Mouse (Mus musculus) liver, embryonic 16.5 days (tissue): ENCODE data around the gene Rps8. TPM values are rescaled to one million over a fixed set of nuclear protein-coding genes. Genes with fewer than 3 reads are reported as not detected.

Experiments used
- ATAC-seq: fragments of 200-750 bp; cut with Nextera tagmentation; 2 replicates; pipeline ENCODE4 v1.8.0; 2017; ENCODE audit warnings: low read depth, mild to moderate bottlenecking, moderate number of reproducible peaks, moderate library complexity
- H3K27ac ChIP-seq: fragments of 300-500 bp; sonication (generic); 2 replicates; pipeline ENCODE4 v1.5.1; 2014; ENCODE audit warnings: mild to moderate bottlenecking, low read length
- H3K27me3 ChIP-seq: fragments of 300-500 bp; sonication (generic); 2 replicates; pipeline ENCODE4 v1.6.1; 2014; ENCODE audit warnings: low read depth, low read length, mixed read lengths; ENCODE audit not compliant: control insufficient read depth, insufficient read depth
- H3K36me3 ChIP-seq: fragments of 300-500 bp; sonication (generic); 2 replicates; pipeline ENCODE4 v1.6.1; 2014; ENCODE audit warnings: mild to moderate bottlenecking; ENCODE audit not compliant: control insufficient read depth, insufficient read depth
- H3K4me1 ChIP-seq: fragments of 300-500 bp; sonication (generic); 2 replicates; pipeline ENCODE4 v1.6.1; 2014; ENCODE audit warnings: low read depth, low read length, mixed read lengths; ENCODE audit not compliant: control insufficient read depth
- H3K4me2 ChIP-seq: fragments of 300-500 bp; sonication (generic); 2 replicates; pipeline ENCODE4 v1.6.1; 2014; ENCODE audit warnings: low read depth, low read length, mixed read lengths
- H3K4me3 ChIP-seq: fragments of 300-500 bp; sonication (generic); 2 replicates; pipeline ENCODE4 v1.5.1; 2014; ENCODE audit warnings: low read depth, mild to moderate bottlenecking, low read length
- H3K9ac ChIP-seq: fragments of 300-500 bp; sonication (generic); 2 replicates; pipeline ENCODE4 v1.6.1; 2014; ENCODE audit warnings: low read depth, low read length
- H3K9me3 ChIP-seq: fragments of 300-500 bp; sonication (generic); replicated peaks from 2 replicates; pipeline ENCODE4 v1.6.1; 2016; ENCODE audit warnings: low read length; ENCODE audit not compliant: control insufficient read depth
- WGBS: fragments of 180-500 bp; shearing (Covaris S2); extraction: QIAGEN DNeasy Blood & Tissue Kit; methylation state at CpG from one replicate; pipeline ENCODE4 v1.1.7; 2014; ENCODE audit not compliant: insufficient replicate concordance; 5-methylcytosine and 5-hydroxymethylcytosine counted together
- polyA plus RNA-seq: library from polyadenylated mRNA; unstranded; fragments of >200 nt; fragmentation: Nextera tagmentation; extraction: Ambion mirVana; gene quantifications from 2 replicates; pipeline ENCODE4 v1.2.1, GENCODE M21; 2015

Gene Rps8
- 514 and 522 TPM in 2 replicates for polyA plus RNA-seq

- WGBS, result under 1% methylated on average over 52 of the region's 52 CpGs
- no peaks in the 10 kb centered on the region for H3K9me3 ChIP-seq
- H3K27ac ChIP-seq, result peak within 1 kb of the TSS; percentile 81
- peak within 1 kb of the TSS; percentile 92 for H3K4me3 ChIP-seq
- H3K27me3 ChIP-seq, result no peaks in the 10 kb centered on the region
- peak within 1 kb of the TSS; percentile 82 for H3K4me2 ChIP-seq
- H3K36me3 ChIP-seq, result peaks cover 35% of the 10 kb centered on the region
- ATAC-seq, result peak; percentile 92
- peak within 1 kb of the TSS; percentile 88 for H3K9ac ChIP-seq
- H3K4me1 ChIP-seq, result peaks cover 21% of the 10 kb centered on the region
These were observed at the start of gene Rps8 for GRCm38 (mm10) chr4:117155792-117156355. TSS of gene Rps8 (minus strand) at chr4:117156243.

- H3K27ac ChIP-seq, result no peak overlapping the region
- H3K4me2 ChIP-seq, result no peak overlapping the region
- no peaks in the 10 kb centered on the region for H3K27me3 ChIP-seq
- H3K4me1 ChIP-seq, result peaks cover 3% of the 10 kb centered on the region; the same call in 1 of the 2 replicates
- no peaks in the 10 kb centered on the region for H3K36me3 ChIP-seq
- H3K4me3 ChIP-seq, result no peak overlapping the region
- no peak for ATAC-seq
- H3K9ac ChIP-seq, result no peak overlapping the region
- WGBS, result 37% methylated on average over 4 of the region's 4 CpGs
- no peaks in the 10 kb centered on the region for H3K9me3 ChIP-seq
These were observed 46.9 kb upstream of the Rps8 start for GRCm38 (mm10) chr4:117202992-117203354.

- H3K27ac ChIP-seq, result no peak overlapping the region
- peak overlapping the region; percentile 25 for H3K4me3 ChIP-seq
- no peaks in the 10 kb centered on the region for H3K36me3 ChIP-seq
- peaks cover 3% of the 10 kb centered on the region; the same call in 1 of the 2 replicates for H3K4me1 ChIP-seq
- no peaks in the 10 kb centered on the region for H3K27me3 ChIP-seq
- 0 out of 2 replicates have a peak overlapping the region, but pooled peaks have one; percentile 37 for H3K9ac ChIP-seq
- WGBS, result under 1% methylated on average over 25 of the region's 25 CpGs
- H3K4me2 ChIP-seq, result peak overlapping the region; percentile 55
- H3K9me3 ChIP-seq, result no peaks in the 10 kb centered on the region
- ATAC-seq, result peak; percentile 87
These were observed 46.3 kb upstream of the Rps8 start for GRCm38 (mm10) chr4:117202046-117202991.

- ATAC-seq, result no peak
- no peak overlapping the region for H3K9ac ChIP-seq
These were observed 35.8 kb upstream of the Rps8 start for GRCm38 (mm10) chr4:117191804-117192203.

GRCm38 (mm10) chr4:117190660-117191059 lies 34.6 kb upstream of the Rps8 start:
- no peak for ATAC-seq
- WGBS, result 69% methylated on average over 7 of the region's 7 CpGs
- H3K4me2 ChIP-seq, result no peak overlapping the region

More at GRCm38 (mm10) chr4:117191804-117192203, 35.8 kb upstream of the Rps8 start:
- Histone ChIP-seq H3K9me3 (no peaks in the 10 kb centered on the region), H3K4me1 (peaks cover 5% of the 10 kb centered on the region), H3K4me3 (no peak overlapping the region), H3K36me3 (no peaks in the 10 kb centered on the region), H3K4me2 (no peak overlapping the region), H3K27me3 (no peaks in the 10 kb centered on the region), H3K27ac (no peak overlapping the region)
- WGBS, result 84% methylated on average over 14 of the region's 14 CpGs

GRCm38 (mm10) chr4:117189856-117190543 lies 34.0 kb upstream of the Rps8 start:
- no peaks in the 10 kb centered on the region for H3K27me3 ChIP-seq
- H3K9me3 ChIP-seq, result no peaks in the 10 kb centered on the region
- H3K36me3 ChIP-seq, result no peaks in the 10 kb centered on the region
- under 1% methylated on average over 9 of the region's 9 CpGs for WGBS
- peak overlapping the region; percentile 82 for H3K27ac ChIP-seq
- peak; percentile 83 for ATAC-seq
- peak overlapping the region; percentile 65 for H3K4me2 ChIP-seq
- H3K4me1 ChIP-seq, result peaks cover 5% of the 10 kb centered on the region
- H3K4me3 ChIP-seq, result peak overlapping the region; percentile 45
- peak overlapping the region; percentile 72 for H3K9ac ChIP-seq

More at GRCm38 (mm10) chr4:117190660-117191059, 34.6 kb upstream of the Rps8 start:
- H3K36me3 ChIP-seq, result no peaks in the 10 kb centered on the region
- no peak overlapping the region; the same call in 1 of the 2 replicates for H3K27ac ChIP-seq
- H3K4me1 ChIP-seq, result peaks cover 5% of the 10 kb centered on the region
- H3K9ac ChIP-seq, result peak overlapping the region; percentile 72
- H3K4me3 ChIP-seq, result no peak overlapping the region
- no peaks in the 10 kb centered on the region for H3K27me3 ChIP-seq
- no peaks in the 10 kb centered on the region for H3K9me3 ChIP-seq

- Histone ChIP-seq H3K4me1 (peaks cover 5% of the 10 kb centered on the region), H3K4me2 (peak overlapping the region; percentile 65), H3K27me3 (no peaks in the 10 kb centered on the region), H3K9ac (peak overlapping the region; percentile 72), H3K4me3 (peak overlapping the region; percentile 45), H3K36me3 (no peaks in the 10 kb centered on the region), H3K27ac (peak overlapping the region; percentile 39), H3K9me3 (no peaks in the 10 kb centered on the region)
- ATAC-seq, result peak; percentile 66
- WGBS, result under 1% methylated on average over 16 of the region's 16 CpGs
These were observed 33.4 kb upstream of the Rps8 start for GRCm38 (mm10) chr4:117189382-117189855.

- WGBS, result 56% methylated on average over 3 of the region's 3 CpGs
- ATAC-seq, result no peak
- Histone ChIP-seq H3K4me3 (peak overlapping the region; percentile 45), H3K9ac (peak overlapping the region; percentile 46), H3K9me3 (no peaks in the 10 kb centered on the region), H3K27ac (peak overlapping the region; percentile 39), H3K4me2 (peak overlapping the region; percentile 65), H3K27me3 (no peaks in the 10 kb centered on the region), H3K4me1 (peaks cover 5% of the 10 kb centered on the region), H3K36me3 (no peaks in the 10 kb centered on the region)
These were observed 32.9 kb upstream of the Rps8 start for GRCm38 (mm10) chr4:117188969-117189368.
